Mouse (Mus musculus) left cerebral cortex, postnatal 14 days (tissue): ENCODE results near the gene Lmntd1. TPM values are rescaled to one million over a fixed set of nuclear protein-coding genes. Genes with fewer than 3 reads are reported as not detected.
A peak's percentile ranks its signal among the peaks of the same experiment; 100 is the strongest.

Experiments
- DNase-seq, 2 experiments: peaks; one replicate each; pipeline ENCODE4 v3.0.0; 2021 to 2022; ENCODE audit warnings: low spot score in 2 of 2, mixed read lengths in 1 of 2
- intact Hi-C: fragments of 180-260 bp; cut with DNase I; formaldehyde crosslinking; loops from one replicate; pipeline ENCODE4 v1.15.1; 2025
- total RNA-seq, 2 experiments: library from RNA; stranded (reverse); gene quantifications; 2 replicates each; pipeline ENCODE4 v1.2.3; 2021

The Lmntd1 gene
- total RNA-seq, 2 experiments from 2014 or later = 2.2 to 2.4 TPM

DNA sequence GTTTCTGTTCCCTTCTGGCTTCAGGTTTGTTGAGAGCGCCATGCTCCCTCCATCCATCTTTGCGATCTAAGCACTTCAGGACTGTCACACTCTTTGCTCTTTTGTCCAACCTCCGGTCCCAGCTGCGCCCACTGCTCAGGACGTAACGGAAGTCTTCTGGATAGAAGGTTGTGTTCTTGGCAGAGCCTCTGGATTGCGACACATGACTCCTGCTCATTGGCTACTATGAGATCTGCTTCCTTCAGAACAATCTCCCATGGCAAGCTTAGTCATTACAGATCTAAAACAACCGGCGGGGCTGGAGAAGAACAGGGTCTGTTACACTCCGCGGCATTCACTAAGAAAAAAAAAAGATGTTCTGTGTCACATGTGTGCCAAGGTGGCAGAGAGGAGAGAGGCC lies 247.6 kb downstream of the Lmntd1 start:
- intact Hi-C loops = loop anchor here (10.0 kb wide), 1 partner anchor 428 kb away; no protein-coding TSS in a partner anchor

GRCm38 (mm10) chr6:145363698-145364097 lies 250.4 kb downstream of the Lmntd1 start:
- DNase-seq = no peak
- intact Hi-C loops = loop anchor here (5.0 to 10.0 kb wide), 2 partner anchors 431 to 459 kb away; no protein-coding TSS in a partner anchor

More for the DNA sequence above, 247.6 kb downstream of the Lmntd1 start:
- DNase-seq = no peak

DNA sequence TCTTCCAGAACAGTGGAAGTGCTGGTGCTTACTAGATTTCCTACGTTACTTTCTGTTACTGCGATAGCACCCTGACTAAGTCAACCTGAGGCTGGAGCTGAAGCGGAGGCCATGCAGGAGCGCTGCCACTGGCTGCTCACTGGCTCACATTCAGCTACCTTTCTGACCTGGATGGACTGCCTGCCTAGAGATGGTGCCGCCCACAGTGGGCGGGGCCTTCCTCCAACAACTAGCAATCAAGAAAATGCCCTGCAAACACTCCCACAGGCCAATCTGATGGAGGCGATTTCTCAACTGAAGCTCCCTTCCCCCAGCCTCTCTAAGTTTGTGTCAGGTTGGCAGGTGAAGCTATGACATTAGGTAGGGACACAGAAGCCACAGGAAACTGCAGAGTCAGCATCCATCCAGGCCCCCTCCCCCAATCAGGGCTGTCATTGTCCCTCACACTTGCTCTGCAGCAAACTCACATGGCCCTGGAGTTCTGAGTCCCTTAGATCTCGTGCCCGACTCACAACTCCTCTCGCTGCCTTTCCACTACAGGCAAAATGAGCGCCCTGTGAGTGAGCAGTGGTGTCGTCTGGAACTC lies 252.9 kb downstream of the Lmntd1 start:
- intact Hi-C loops = loop anchor here (5.0 to 10.0 kb wide), 2 partner anchors 434 to 461 kb away; no protein-coding TSS in a partner anchor
- no peak for DNase-seq

DNA sequence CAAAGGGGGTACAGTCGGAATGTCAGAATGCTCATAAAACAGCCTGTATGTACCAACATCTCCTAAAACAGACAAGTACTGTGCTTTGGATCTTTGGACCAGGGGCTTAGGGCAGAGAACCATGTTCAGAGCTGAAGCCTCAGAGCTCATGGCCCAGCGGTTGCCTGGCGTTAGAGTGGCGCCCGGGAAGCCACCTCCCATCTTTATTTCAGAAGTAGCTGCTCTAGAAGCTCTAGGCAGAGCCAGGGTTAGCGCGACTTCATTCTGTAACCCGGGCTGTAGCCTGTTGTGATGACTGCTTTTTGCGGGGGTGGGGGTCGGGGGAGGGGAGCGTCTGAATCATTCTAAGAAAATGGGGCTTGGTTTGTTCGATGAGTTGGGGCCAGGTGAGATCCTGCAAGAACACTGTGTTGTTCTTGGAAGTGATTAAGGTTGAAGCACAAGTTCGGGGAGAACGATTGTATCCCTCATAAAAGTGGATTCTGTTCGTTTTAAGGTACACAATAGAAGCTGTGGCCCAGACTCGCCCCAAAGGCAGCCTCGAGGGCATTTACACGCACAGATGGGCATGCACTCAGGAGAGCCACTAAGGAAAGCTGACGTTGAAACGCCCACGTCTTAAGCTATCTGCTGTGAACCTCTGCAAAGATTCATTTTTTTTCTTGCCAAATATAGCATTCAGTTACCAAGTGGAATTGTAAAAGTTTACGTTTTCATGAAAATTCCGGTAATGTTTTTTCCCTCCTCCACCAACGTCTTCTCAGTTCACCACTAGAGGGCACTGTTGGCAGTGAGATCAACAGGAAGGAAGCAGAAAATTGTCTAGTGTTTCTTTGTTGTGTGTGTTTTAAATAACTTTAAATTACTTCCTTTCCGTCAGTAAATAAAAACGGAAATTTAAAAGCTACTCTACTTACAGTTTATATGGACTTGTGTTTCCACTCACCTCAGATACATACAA lies 254.4 kb downstream of the Lmntd1 start:
- DNase-seq = peak; percentile 72 to 78
- intact Hi-C loops = loop anchor here (5.0 to 10.0 kb wide), 3 partner anchors 435 to 923 kb away; no protein-coding TSS in a partner anchor

GRCm38 (mm10) chr6:145358001-145358400 lies 256.1 kb downstream of the Lmntd1 start:
- no peak for DNase-seq
- intact Hi-C loops = loop anchor here (5.0 kb wide), 1 partner anchor 924 kb away; no protein-coding TSS in a partner anchor

GRCm38 (mm10) chr6:145353806-145354205 lies 260.3 kb downstream of the Lmntd1 start:
- intact Hi-C loops = no loop called here
- DNase-seq = no peak

DNA sequence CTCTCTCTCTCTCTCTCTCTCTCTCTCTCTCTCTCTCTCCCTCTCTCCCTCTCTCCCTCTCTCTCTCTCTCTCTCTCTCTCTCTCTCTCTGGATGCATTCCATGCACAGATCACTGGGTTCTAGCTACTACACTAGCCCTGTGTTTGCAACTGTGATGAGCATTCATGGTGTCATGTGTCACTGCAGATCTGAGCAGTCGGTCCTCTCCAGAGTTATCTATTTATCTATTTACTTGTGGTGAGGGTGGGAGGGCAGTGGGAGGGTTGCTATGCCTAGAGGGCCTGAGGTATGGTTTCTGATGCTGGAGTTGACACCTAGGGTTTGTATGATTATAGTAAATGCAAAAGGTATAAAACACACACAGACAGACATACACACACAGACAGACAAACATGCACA lies 261.4 kb downstream of the Lmntd1 start:
- intact Hi-C loops = no loop called here
- no peak for DNase-seq

DNA sequence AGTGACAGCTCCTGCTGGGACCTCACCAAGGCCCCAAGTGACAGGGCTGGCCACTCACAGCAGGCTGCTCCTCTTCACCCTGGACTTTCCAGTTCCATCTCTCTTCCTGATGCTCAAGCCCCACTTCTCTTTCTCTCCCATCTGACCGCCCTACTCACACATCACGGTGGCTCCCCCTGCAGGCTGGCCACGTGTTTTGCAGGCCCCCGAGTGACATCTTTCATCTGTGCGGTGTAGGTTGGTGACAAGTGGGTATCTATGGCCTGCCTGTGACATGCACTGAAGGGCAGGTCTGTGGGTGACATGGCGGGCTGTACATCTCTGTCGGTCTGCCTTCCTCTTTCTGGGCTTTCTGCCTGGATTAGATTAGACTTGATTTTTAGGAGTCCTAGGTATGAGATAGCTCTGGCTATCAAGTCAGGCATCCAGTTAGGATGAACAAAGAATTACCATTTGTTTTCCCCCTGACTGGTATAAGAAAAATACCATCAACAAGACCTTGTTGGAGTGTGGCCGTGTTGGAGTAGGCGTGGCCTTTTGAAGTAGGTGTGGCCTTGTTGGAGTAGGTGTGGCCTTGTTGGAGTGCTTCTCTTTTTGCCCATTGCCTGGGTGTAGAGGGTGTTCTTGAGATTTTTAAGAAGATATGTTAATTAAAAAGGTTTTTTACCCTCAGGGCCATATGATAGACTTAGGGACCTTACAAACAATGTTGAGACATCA lies 265.8 kb downstream of the Lmntd1 start:
- intact Hi-C loops = loop anchor here (10.0 kb wide), 1 partner anchor 134 kb away; the partner anchor contains the start of genes Casc1 and Etfrf1
- no peak for DNase-seq

DNA sequence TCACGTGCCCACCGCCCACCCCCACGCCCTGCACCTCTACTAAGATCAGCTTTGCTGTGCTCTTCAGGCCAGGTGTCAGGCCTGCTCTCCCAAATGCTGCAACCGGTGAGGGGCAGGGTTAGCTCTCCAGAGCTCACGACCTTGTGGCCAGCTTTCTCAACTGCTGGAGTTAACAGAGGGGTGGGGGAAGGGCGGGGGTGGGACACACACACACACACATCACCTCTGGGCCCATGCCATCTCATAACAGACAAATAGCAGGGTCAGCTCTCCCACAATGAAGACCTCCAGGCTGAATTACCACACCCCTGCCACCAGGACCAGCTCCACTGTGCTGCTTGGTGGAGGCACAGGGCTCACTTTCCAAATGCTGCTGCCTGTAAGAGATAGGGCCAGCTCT lies 266.5 kb downstream of the Lmntd1 start:
- DNase-seq = no peak
- intact Hi-C loops = loop anchor here (10.0 kb wide), 1 partner anchor 133 kb away; the partner anchor contains the start of genes Casc1 and Etfrf1

DNA sequence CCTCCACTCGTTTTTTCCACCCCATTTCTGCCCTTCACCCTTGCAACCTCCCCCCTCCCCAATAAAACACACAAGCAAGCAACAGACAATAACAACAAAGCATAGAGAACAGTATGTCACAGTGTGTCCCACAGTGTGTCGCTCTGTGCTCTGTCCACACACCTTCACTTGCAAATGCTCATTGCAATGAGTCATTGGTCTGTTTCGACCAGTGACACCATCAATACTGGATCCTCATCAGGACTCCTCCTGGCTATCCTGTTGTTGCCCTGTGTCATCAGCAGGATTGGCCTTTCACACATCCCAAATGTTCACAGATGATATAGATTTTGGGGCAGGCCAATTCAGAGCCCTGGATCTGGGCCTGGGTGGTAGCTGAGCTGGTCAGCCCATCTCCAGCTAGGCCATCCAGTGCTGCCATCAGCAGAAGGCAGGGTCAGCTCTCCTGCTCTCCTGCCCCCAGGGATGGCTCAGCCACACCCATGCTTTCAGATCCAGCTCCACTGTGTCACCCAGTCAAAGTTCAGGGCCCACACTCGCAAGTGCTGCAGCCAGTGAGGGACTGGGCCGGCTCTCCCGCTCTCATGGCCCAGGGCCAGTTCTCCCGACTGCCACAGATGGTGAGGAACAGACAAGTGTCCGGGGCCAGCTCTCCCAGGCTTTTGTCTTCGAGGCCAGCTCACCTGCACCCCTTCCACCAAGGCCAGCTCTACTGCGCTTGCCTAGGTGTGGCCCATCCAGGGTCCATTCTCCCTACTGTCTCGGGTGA lies 267.1 kb downstream of the Lmntd1 start:
- DNase-seq = no peak
- intact Hi-C loops = loop anchor here (10.0 kb wide), 1 partner anchor 132 kb away; the partner anchor contains the start of genes Casc1 and Etfrf1

- DNase-seq = no peak
- intact Hi-C loops = loop anchor here (10.0 kb wide), 1 partner anchor 132 kb away; the partner anchor contains the start of genes Casc1 and Etfrf1
Observed at GRCm38 (mm10) chr6:145346305-145346704, 267.8 kb downstream of the Lmntd1 start.

GRCm38 (mm10) chr6:145344719-145345118 lies 269.4 kb downstream of the Lmntd1 start:
- DNase-seq = no peak
- intact Hi-C loops = loop anchor here (5.0 to 10.0 kb wide), 3 partner anchors 42 to 257 kb away; partner anchors contain the start of genes Casc1 and Etfrf1

- intact Hi-C loops = loop anchor here (5.0 to 10.0 kb wide), 3 partner anchors 41 to 256 kb away; partner anchors contain the start of genes Casc1 and Etfrf1
Observed at GRCm38 (mm10) chr6:145343457-145343856, 270.7 kb downstream of the Lmntd1 start.

DNA sequence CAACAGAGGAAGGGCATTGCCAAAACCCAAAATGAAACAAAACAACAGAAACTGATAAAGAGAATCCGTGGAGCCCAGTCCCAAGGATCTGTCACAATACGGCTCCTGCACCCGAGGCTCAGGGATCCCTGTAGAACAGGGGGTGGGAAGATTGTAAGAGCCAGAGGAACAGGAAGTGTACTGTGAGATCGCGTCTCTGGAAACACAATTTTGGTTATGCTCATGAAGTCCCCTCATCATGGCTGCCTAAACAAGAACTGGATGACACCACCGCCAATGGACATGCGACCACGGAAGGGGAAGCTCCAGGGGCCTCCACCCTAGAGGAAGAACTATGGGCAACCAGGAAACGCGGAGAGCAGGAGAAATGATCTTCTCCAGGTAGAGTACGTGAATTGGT lies 271.3 kb downstream of the Lmntd1 start:
- no peak for DNase-seq
- intact Hi-C loops = loop anchor here (1.0 to 10.0 kb wide), 4 partner anchors 41 to 256 kb away; partner anchors contain the start of genes Casc1 and Etfrf1

More at GRCm38 (mm10) chr6:145343457-145343856, 270.7 kb downstream of the Lmntd1 start:
- no peak for DNase-seq

DNA sequence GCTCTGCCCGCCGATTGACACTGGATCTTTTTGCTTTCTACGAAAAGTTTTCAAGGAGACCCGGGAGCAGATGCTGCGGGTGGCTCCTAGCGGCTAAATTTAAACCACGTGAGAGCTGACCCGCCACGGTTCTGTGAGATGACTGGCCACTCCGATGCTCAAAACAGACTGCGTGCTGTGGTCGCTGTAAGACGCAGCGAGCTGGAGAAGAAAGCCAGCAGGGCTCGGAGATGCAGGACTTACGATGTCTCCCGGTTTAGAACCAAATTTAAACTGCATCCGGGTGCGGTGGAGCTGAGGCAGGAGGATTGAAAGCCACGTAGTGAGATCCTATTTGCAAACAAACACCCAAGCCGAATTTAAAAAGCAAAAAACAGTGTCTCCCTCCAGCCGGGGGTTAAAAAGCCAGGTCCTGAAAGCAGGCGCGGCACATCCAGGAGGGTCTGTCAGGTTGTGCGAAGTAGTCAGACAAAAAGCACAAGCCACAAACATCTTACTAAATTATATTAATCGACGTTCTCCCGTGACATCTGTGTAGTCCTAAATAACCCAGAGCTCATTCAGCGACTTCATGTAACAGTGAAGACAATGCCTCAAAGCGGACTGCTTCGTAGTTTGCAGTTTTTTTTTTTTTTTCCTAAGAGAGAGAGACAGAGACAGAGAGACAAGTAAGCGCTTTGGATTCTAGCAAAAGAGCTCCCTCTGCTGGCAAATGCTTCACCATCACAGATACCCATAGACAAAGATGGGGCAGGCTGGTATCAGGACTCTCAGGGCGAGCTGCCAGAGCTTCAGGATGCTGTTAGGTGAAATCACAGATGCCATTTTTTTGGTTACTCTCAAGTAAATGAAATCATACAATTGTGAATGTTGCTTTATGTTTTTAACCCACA lies 272.6 kb downstream of the Lmntd1 start:
- DNase-seq = peak; percentile 95 to 97

DNA sequence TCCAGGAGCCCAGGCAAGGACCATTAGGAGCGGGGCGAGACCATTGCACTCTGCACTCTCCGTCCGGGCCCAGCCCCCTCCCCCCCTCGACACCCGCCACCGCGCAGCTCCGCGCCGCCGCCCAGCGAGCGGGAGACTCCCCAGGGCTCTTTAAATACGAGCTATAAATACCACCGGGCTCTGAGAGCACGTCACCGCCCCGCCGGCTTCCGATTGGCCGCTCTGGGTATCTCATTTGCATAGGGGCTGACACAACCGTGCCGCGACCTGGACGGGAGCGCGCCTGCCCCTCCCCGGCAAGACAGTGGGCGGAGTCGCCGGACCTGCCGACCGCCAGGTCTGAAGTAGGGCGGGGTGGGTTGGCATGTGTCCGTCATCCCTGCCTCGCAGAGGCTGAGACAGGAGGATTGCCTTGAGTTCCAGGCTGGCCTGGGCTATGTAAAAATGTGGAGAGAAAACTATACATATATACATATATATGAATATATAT lies 273.4 kb downstream of the Lmntd1 start:
- intact Hi-C loops = loop anchor here (2.0 to 10.0 kb wide), 4 partner anchors 38 to 253 kb away; partner anchors contain the start of genes Casc1, Etfrf1 and Kras
- DNase-seq = peak; percentile 93 to 96

More for the DNA sequence above, 272.6 kb downstream of the Lmntd1 start:
- intact Hi-C loops = loop anchor here (1.0 to 10.0 kb wide), 5 partner anchors 39 to 254 kb away; partner anchors contain the start of genes Casc1, Etfrf1 and Kras
